Mouse (Mus musculus) heart, embryonic 15.5 days (tissue): ENCODE data around the gene Lin52. TPM values are rescaled to one million over a fixed set of nuclear protein-coding genes. Genes with fewer than 3 reads are reported as not detected.

Experiments
- ATAC-seq: fragments of 200-750 bp; cut with Nextera tagmentation; replicated peaks from 2 replicates; pipeline ENCODE4 v1.8.0; 2017; ENCODE audit warnings: low read depth, moderate TSS enrichment; ENCODE audit not compliant: insufficient number of reproducible peaks, insufficient read depth, low FRiP score
- H3K27ac ChIP-seq: fragments of 300-500 bp; sonication (generic); 2 replicates; pipeline ENCODE4 v1.5.1; 2015; ENCODE audit warnings: mild to moderate bottlenecking, inconsistent platforms
- H3K27me3 ChIP-seq: fragments of 300-500 bp; sonication (generic); 2 replicates; pipeline ENCODE4 v1.6.1; 2015; ENCODE audit warnings: inconsistent platforms
- H3K36me3 ChIP-seq: fragments of 300-500 bp; sonication (generic); 2 replicates; pipeline ENCODE4 v1.6.1; 2015; ENCODE audit warnings: mild to moderate bottlenecking, inconsistent platforms
- H3K4me1 ChIP-seq: fragments of 300-500 bp; sonication (generic); replicated peaks from 2 replicates; pipeline ENCODE4 v1.6.1; 2015; ENCODE audit warnings: inconsistent platforms
- H3K4me2 ChIP-seq: fragments of 300-500 bp; sonication (generic); 2 replicates; pipeline ENCODE4 v1.6.1; 2015; ENCODE audit warnings: inconsistent platforms, mild to moderate bottlenecking, moderate library complexity
- H3K4me3 ChIP-seq: fragments of 300-500 bp; sonication (generic); 2 replicates; pipeline ENCODE4 v1.5.1; 2015; ENCODE audit warnings: mild to moderate bottlenecking, inconsistent platforms
- H3K9ac ChIP-seq: fragments of 300-500 bp; sonication (generic); 2 replicates; pipeline ENCODE4 v1.6.1; 2015; ENCODE audit warnings: mild to moderate bottlenecking, inconsistent platforms
- H3K9me3 ChIP-seq: fragments of 300-500 bp; sonication (generic); replicated peaks from 2 replicates; pipeline ENCODE4 v1.6.1; 2016; ENCODE audit warnings: inconsistent platforms
- WGBS: fragments of 180-500 bp; shearing (Covaris S2); methylation state at CpG from one replicate; pipeline ENCODE4 v1.1.7; 2015; ENCODE audit warnings: mixed read lengths; 5-methylcytosine and 5-hydroxymethylcytosine counted together
- polyA plus RNA-seq: library from polyadenylated mRNA; unstranded; fragments of >200 nt; fragmentation: Nextera tagmentation; extraction: Ambion mirVana; gene quantifications from 2 replicates; pipeline ENCODE4 v1.2.1, GENCODE M21; 2015

The Lin52 gene
- polyA plus RNA-seq, 1 experiment from 2014 or later = 13.3 TPM

DNA sequence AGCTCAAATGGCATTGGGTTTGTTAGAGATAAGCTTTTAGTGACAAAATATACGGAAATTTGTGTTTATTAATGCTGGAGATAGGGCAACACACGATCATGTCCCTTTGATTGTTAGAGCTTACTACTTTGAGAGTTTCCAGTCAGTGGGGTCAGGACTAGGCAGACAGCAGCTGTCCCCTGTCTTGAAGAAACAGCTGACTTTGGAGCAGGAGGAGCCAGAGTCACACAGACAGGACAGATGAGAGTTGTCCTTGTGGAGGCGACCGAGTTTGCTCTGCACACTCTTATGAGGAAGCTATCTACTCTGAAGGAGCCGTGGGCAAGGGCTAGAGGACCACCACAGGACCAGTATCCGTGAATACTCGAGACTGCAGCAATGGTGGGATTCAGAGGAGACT is 27.7 kb downstream of the Lin52 start:
- H3K36me3 ChIP-seq = no peaks in the 10 kb centered on the region; the same call in 1 of the 2 replicates
- H3K4me1 ChIP-seq = no peaks in the 10 kb centered on the region
- no peak overlapping the region for H3K4me2 ChIP-seq
- H3K4me3 ChIP-seq = no peak overlapping the region
- no peak overlapping the region for H3K27ac ChIP-seq
- H3K9me3 ChIP-seq = no peaks in the 10 kb centered on the region
- ATAC-seq = no peak
- WGBS = 85% methylated on average over 7 of the region's 7 CpGs
- no peaks in the 10 kb centered on the region for H3K27me3 ChIP-seq
- H3K9ac ChIP-seq = no peak overlapping the region

GRCm38 (mm10) chr12:84481251-84481650 is 30.0 kb downstream of the Lin52 start:
- Histone ChIP-seq H3K27ac (no peak overlapping the region), H3K36me3 (no peaks in the 10 kb centered on the region), H3K9ac (no peak overlapping the region), H3K9me3 (no peaks in the 10 kb centered on the region), H3K4me3 (no peak overlapping the region), H3K27me3 (no peaks in the 10 kb centered on the region), H3K4me2 (no peak overlapping the region), H3K4me1 (no peaks in the 10 kb centered on the region)
- no peak for ATAC-seq
- WGBS = 63% methylated on average over 2 of the region's 2 CpGs

GRCm38 (mm10) chr12:84482778-84483585 is 31.8 kb downstream of the Lin52 start:
- H3K4me3 ChIP-seq = no peak overlapping the region
- H3K4me2 ChIP-seq = no peak overlapping the region
- no peak for ATAC-seq
- 87% methylated on average over 14 of the region's 14 CpGs for WGBS
- no peaks in the 10 kb centered on the region for H3K36me3 ChIP-seq
- peaks cover 5% of the 10 kb centered on the region; the same call in 1 of the 2 replicates for H3K4me1 ChIP-seq
- H3K27me3 ChIP-seq = no peaks in the 10 kb centered on the region
- no peak overlapping the region for H3K27ac ChIP-seq
- H3K9me3 ChIP-seq = no peaks in the 10 kb centered on the region
- no peak overlapping the region for H3K9ac ChIP-seq

DNA sequence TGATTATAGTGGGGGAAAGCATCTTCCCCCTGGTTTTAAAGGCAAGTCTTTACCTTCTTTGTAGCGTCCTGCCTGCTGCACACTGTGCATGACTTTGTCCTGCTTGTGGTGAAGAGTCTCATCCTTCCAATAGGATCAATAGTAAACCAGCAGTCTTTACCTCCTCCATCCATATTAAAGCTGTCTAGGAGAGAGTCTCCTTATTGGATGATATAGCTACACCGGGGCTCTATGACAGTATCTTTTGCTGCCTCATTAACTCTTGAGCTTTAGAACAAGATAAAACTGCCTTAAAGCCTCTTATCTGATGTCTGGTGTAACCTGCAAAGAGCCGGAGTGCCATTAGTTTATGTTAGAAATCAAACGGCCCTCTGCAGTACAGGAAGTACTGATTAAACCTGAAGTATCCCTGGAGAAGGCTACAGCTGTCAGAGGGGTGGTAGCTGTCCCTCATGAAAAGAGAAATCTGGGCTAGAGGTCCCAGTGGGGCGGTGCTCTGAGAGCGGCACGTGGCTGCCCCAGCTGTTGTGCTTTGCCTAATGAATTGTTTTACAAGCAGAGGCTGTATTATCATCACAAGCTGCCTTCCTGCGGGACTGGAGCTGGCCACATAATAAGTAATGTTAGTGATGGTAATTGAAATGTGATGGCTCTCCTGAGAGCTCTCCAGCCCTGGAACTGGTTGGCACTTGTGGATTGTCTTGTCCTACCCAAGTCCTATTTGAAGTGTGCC is 36.3 kb downstream of the Lin52 start:
- H3K9me3 ChIP-seq = no peaks in the 10 kb centered on the region
- H3K27ac ChIP-seq = no peak overlapping the region
- no peaks in the 10 kb centered on the region for H3K36me3 ChIP-seq
- H3K27me3 ChIP-seq = no peaks in the 10 kb centered on the region
- ATAC-seq = no peak
- H3K4me1 ChIP-seq = peaks cover 5% of the 10 kb centered on the region; the same call in 1 of the 2 replicates
- WGBS = 27% methylated on average over 8 of the region's 8 CpGs
- no peak overlapping the region for H3K4me2 ChIP-seq
- H3K4me3 ChIP-seq = no peak overlapping the region
- no peak overlapping the region for H3K9ac ChIP-seq

DNA sequence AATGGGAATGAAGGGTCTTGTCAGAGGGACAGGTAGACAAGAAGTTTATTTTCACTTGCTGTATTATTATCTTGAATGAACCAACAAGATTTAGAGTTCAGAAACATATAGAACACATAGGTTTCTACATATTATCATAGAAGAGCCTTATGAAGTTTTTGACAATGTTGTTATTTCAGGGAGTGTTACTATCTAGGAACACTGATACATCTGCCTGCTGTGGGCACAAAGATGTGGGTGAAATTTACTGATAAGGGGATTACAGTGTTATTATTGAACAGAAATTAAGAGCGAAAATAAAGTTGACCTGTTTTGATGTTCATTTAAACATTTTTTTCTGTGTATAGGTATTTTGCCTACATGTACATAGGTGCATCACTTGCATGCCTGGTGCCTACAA is 45.6 kb downstream of the Lin52 start:
- no peaks in the 10 kb centered on the region for H3K4me1 ChIP-seq
- ATAC-seq = no peak
- no peaks in the 10 kb centered on the region for H3K9me3 ChIP-seq
- H3K9ac ChIP-seq = no peak overlapping the region
- no peaks in the 10 kb centered on the region for H3K27me3 ChIP-seq
- no peak overlapping the region for H3K4me2 ChIP-seq
- no peak overlapping the region for H3K27ac ChIP-seq
- WGBS = 95% methylated on average over 1 of the region's 1 CpGs
- H3K4me3 ChIP-seq = no peak overlapping the region
- H3K36me3 ChIP-seq = no peaks in the 10 kb centered on the region

GRCm38 (mm10) chr12:84500528-84501263 is 49.5 kb downstream of the Lin52 start:
- Histone ChIP-seq H3K9me3 (no peaks in the 10 kb centered on the region), H3K4me3 (no peak overlapping the region), H3K9ac (no peak overlapping the region), H3K27me3 (no peaks in the 10 kb centered on the region), H3K36me3 (no peaks in the 10 kb centered on the region), H3K27ac (no peak overlapping the region), H3K4me2 (no peak overlapping the region), H3K4me1 (no peaks in the 10 kb centered on the region)
- 61% methylated on average over 8 of the region's 8 CpGs for WGBS
- ATAC-seq = no peak

GRCm38 (mm10) chr12:84501278-84501677 is 50.1 kb downstream of the Lin52 start:
- Histone ChIP-seq H3K9me3 (no peaks in the 10 kb centered on the region), H3K4me3 (no peak overlapping the region), H3K9ac (no peak overlapping the region), H3K27ac (no peak overlapping the region), H3K4me2 (no peak overlapping the region), H3K27me3 (no peaks in the 10 kb centered on the region), H3K4me1 (no peaks in the 10 kb centered on the region), H3K36me3 (no peaks in the 10 kb centered on the region)
- ATAC-seq = no peak
- WGBS = 73% methylated on average over 4 of the region's 4 CpGs

DNA sequence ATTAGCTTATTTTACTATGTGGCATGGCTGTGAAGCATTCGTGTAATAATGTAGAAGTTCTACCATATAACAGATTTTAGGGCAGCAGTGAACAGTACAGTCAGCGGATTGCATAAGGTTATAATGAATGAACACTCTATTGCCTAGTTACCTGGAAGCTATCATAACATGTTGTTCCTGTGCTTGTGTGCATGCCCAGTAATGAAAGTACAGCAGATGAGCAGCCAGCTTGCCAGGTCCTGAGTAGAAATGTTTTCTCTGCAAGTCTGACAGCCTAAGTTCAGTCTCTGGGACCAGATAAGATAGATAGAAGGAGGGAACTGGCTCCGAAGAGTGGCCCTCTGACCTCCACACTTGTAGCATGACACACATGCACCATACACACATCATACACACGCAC is 55.6 kb downstream of the Lin52 start:
- Histone ChIP-seq H3K27me3 (no peaks in the 10 kb centered on the region), H3K4me1 (no peaks in the 10 kb centered on the region), H3K27ac (no peak overlapping the region), H3K36me3 (no peaks in the 10 kb centered on the region), H3K4me2 (no peak overlapping the region), H3K9me3 (no peaks in the 10 kb centered on the region), H3K4me3 (no peak overlapping the region), H3K9ac (no peak overlapping the region)
- ATAC-seq = no peak
- 81% methylated on average over 4 of the region's 4 CpGs for WGBS

DNA sequence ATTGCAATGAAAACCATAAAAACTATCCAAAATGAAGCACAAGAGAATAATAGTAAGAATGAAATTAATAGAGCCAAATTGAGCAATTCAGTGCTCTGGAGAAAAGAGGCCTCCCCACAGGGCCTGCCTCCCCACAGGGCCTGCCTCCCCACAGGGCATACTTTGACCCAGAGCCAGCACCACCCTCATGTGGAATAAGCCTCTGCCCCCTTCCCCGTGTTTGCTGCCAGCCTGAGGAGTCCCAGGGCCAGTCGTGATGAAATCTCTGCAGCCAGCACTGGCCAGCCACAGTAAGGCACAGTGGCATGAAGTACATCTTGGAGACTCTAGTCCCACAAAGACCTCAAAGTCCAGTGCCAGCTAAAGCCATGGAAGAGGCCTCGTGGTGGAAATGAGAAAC is 60.8 kb downstream of the Lin52 start:
- no peaks in the 10 kb centered on the region for H3K27me3 ChIP-seq
- no peak overlapping the region for H3K4me3 ChIP-seq
- no peak for ATAC-seq
- H3K9me3 ChIP-seq = no peaks in the 10 kb centered on the region
- no peak overlapping the region for H3K4me2 ChIP-seq
- no peaks in the 10 kb centered on the region for H3K36me3 ChIP-seq
- H3K9ac ChIP-seq = no peak overlapping the region
- no peaks in the 10 kb centered on the region for H3K4me1 ChIP-seq
- WGBS = 71% methylated on average over 3 of the region's 3 CpGs
- no peak overlapping the region for H3K27ac ChIP-seq

- H3K9ac ChIP-seq = no peak overlapping the region
- H3K36me3 ChIP-seq = no peaks in the 10 kb centered on the region
- no peak overlapping the region for H3K4me3 ChIP-seq
- 74% methylated on average over 4 of the region's 4 CpGs for WGBS
- H3K9me3 ChIP-seq = no peaks in the 10 kb centered on the region
- no peak overlapping the region for H3K27ac ChIP-seq
- no peaks in the 10 kb centered on the region for H3K27me3 ChIP-seq
- H3K4me1 ChIP-seq = no peaks in the 10 kb centered on the region
- ATAC-seq = no peak
- H3K4me2 ChIP-seq = no peak overlapping the region
Measured at GRCm38 (mm10) chr12:84515486-84515885, 64.3 kb downstream of the Lin52 start.

GRCm38 (mm10) chr12:84516642-84517041 is 65.4 kb downstream of the Lin52 start:
- Histone ChIP-seq H3K27me3 (no peaks in the 10 kb centered on the region), H3K27ac (no peak overlapping the region), H3K4me1 (no peaks in the 10 kb centered on the region), H3K9ac (no peak overlapping the region), H3K4me3 (no peak overlapping the region), H3K9me3 (no peaks in the 10 kb centered on the region), H3K36me3 (no peaks in the 10 kb centered on the region), H3K4me2 (no peak overlapping the region)
- 98% methylated on average over 1 of the region's 1 CpGs for WGBS
- no peak for ATAC-seq
